Comparison of ENCODE assay signal across 10 mouse cellular contexts in the genomic region with DNA sequence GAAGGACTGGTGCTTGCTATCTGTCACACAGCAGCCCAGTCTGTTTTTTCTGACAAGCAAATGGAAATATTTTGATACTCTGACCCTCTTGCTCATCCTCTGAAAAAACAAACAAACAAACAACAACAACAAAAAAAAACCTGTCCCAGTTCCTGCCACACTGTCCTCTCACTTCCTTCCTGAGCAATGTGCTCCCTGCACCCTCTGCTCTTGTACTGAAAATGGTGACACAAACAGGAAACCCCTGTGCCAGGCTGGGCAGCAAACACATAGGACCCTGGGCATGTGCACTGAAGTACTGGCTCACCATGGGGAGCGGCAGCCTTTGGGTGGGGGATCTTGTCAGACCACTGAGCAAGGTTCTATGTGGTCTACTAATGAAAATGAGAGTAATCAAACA.
A peak's percentile ranks its signal among the peaks of the same experiment; 100 is the strongest.
DNase-seq lines count a peak whose midpoint lies in the region; TF ChIP-seq lines count a peak whose summit lies in the region.
"Had no signal": no experiment of that assay in that cellular context is flagged by ENCODE, and none has a peak within 500 bp of the region (broad histone marks: within the 10 kb centered on the region; RNA-seq: fewer than 3 reads in every experiment).

No protein-coding gene starts in this region.

- no peak for TF ChIP-seq POLR2A in cortical plate, adult 2 months (IDR thresholded peaks at IDR 0.05; ENCODE audit: extremely low read depth, insufficient read depth, low read length)

- H3K27ac ChIP-seq in left cerebral cortex, adult 2 months, result 0 out of 2 replicates have a peak overlapping the region, but pooled peaks have one; percentile 4
- H3K27ac ChIP-seq in cortical plate, adult 2 months (ENCODE audit: insufficient read depth, low read length), result 0 out of 2 replicates have a peak overlapping the region, but pooled peaks have one; percentile 17
- no peak overlapping the region for H3K27ac ChIP-seq in hindbrain, embryonic 10.5 days
- H3K27ac ChIP-seq: midbrain, embryonic 13.5 days; neural tube, embryonic 12.5 days had no signal

- H3K36me3 ChIP-seq in hindbrain, embryonic 10.5 days, result no peaks in the 10 kb centered on the region
- H3K36me3 ChIP-seq: midbrain, embryonic 13.5 days; neural tube, embryonic 12.5 days had no signal

- intact Hi-C loops in left cerebral cortex, adult 2 months (cut with DNase I), result no loop called here
- intact Hi-C loops in gastrocnemius, postnatal 14 days (cut with DNase I; ENCODE audit: low total_unique reads), result no loop called here

- peak; percentile 18 for DNase-seq in adrenal gland, adult 2 months
- no peak for DNase-seq in adrenal gland, adult 8-10 months
- DNase-seq in left cerebral cortex, adult 2 months (ENCODE audit: extremely low spot score in 1 of 2, low spot score in 2 of 2), result no peak
- DNase-seq in left cerebral cortex, adult 9 months (ENCODE audit: low spot score in 2 of 2), result no peak
- DNase-seq in thymus, adult 18-20 months, result peak; percentile 33 to 49
- DNase-seq in gastrocnemius, postnatal 14 days, result no peak
- DNase-seq in hindbrain, embryonic 10.5 days (ENCODE audit: low spot score), result no peak

- H3K9me3 ChIP-seq in hindbrain, embryonic 10.5 days, result no peaks in the 10 kb centered on the region
- H3K9me3 ChIP-seq: midbrain, embryonic 13.5 days; neural tube, embryonic 12.5 days had no signal

- H3K4me3 ChIP-seq in left cerebral cortex, adult 2 months, result no peak overlapping the region
- H3K4me3 ChIP-seq in cortical plate, adult 2 months (ENCODE audit: insufficient read depth, low read length), result no peak overlapping the region
- no peak overlapping the region for H3K4me3 ChIP-seq in hindbrain, embryonic 10.5 days
- H3K4me3 ChIP-seq: midbrain, embryonic 13.5 days; neural tube, embryonic 12.5 days had no signal

- WGBS in hindbrain, embryonic 10.5 days, result 86% methylated on average over 1 of the region's 1 CpGs

- H3K4me1 ChIP-seq in cortical plate, adult 2 months (ENCODE audit: control insufficient read depth, insufficient read depth, low read length), result no peaks in the 10 kb centered on the region
- no peaks in the 10 kb centered on the region for H3K4me1 ChIP-seq in hindbrain, embryonic 10.5 days (replicated peaks)
- H3K4me1 ChIP-seq: neural tube, embryonic 12.5 days had no signal

- TF ChIP-seq CTCF in left cerebral cortex, adult 2 months (IDR thresholded peaks at IDR 0.05), result no peak
- TF ChIP-seq CTCF in cortical plate, adult 2 months (IDR thresholded peaks at IDR 0.05; ENCODE audit: extremely low read depth, insufficient read depth, low read length), result no peak

- H3K27me3 ChIP-seq in hindbrain, embryonic 10.5 days (ENCODE audit: insufficient read depth, poor library complexity, severe bottlenecking), result no peaks in the 10 kb centered on the region
- H3K27me3 ChIP-seq: midbrain, embryonic 13.5 days; neural tube, embryonic 12.5 days had no signal

Comparison
In these comparisons a context has a peak if more than half of its experiments do, and no peak if none do; other contexts are left out.
1. DNase-seq: peak in adrenal gland, adult 2 months (single experiment) and thymus, adult 18-20 months (2 of 2); none in adrenal gland, adult 8-10 months (single experiment), left cerebral cortex, adult 2 months (0 of 2), left cerebral cortex, adult 9 months (0 of 2), gastrocnemius, postnatal 14 days (single experiment) and hindbrain, embryonic 10.5 days (single experiment).